Comparison of ENCODE assay signal across 22 mouse cellular contexts in genomic region chr14:47327347-47327746, GRCm38 (mm10). TPM values are rescaled to one million over a fixed set of nuclear protein-coding genes. Genes with fewer than 3 reads are reported as not detected.
DNase-seq lines count a peak whose midpoint lies in the region; ATAC-seq and TF ChIP-seq lines count a peak whose summit lies in the region.
"Had no signal": no experiment of that assay in that cellular context is flagged by ENCODE, and none has a peak within 500 bp of the region (broad histone marks: within the 10 kb centered on the region; RNA-seq: fewer than 3 reads in every experiment).

No protein-coding gene starts in this region.

- no peaks in the 10 kb centered on the region for H3K4me1 ChIP-seq in lung, adult 2 months (ENCODE audit: control insufficient read depth, insufficient read depth, low read length)
- peaks cover 45% of the 10 kb centered on the region for H3K4me1 ChIP-seq in E14TG2a.4 (replicated peaks; ENCODE audit: low read depth, low read length)
- H3K4me1 ChIP-seq: heart, embryonic 13.5 days; hindbrain, embryonic 12.5 days; midbrain, embryonic 13.5 days had no signal

- H3K27me3 ChIP-seq in E14TG2a.4 (ENCODE audit: insufficient read depth, low read length): no peaks in the 10 kb centered on the region
- H3K27me3 ChIP-seq: embryonic facial prominence, embryonic 15.5 days; heart, embryonic 13.5 days; hindbrain, embryonic 12.5 days; midbrain, embryonic 13.5 days; Patski had no signal

- H3K36me3 ChIP-seq in E14TG2a.4 (ENCODE audit: insufficient read depth, low read length): peaks cover 29% of the 10 kb centered on the region

- no peaks in the 10 kb centered on the region for H3K9me3 ChIP-seq in E14TG2a.4 (ENCODE audit: low read length)
- H3K9me3 ChIP-seq: embryonic facial prominence, embryonic 15.5 days; heart, embryonic 13.5 days; hindbrain, embryonic 12.5 days; midbrain, embryonic 13.5 days had no signal

- TF ChIP-seq POLR2A in lung, adult 2 months (IDR thresholded peaks at IDR 0.05; ENCODE audit: borderline replicate concordance, extremely low read depth, low read depth, low read length): no peak

- H3K4me3 ChIP-seq in lung, adult 2 months (replicated peaks; ENCODE audit: extremely low read depth, low read depth, low read length): no peak overlapping the region
- H3K4me3 ChIP-seq in E14TG2a.4 (replicated peaks; ENCODE audit: low read length): peak overlapping the region; percentile 71
- H3K4me3 ChIP-seq: embryonic facial prominence, embryonic 15.5 days; heart, embryonic 13.5 days; hindbrain, embryonic 12.5 days; midbrain, embryonic 13.5 days had no signal

- ATAC-seq in megakaryocyte progenitor cell, adult 5-6 weeks (replicated peaks; ENCODE audit: poor library complexity): peak; percentile 76
- ATAC-seq: CD4-positive, CD25-positive, alpha-beta regulatory T cell, adult 4 months; forebrain, embryonic 14.5 days; midbrain, embryonic 13.5 days; Patski had no signal

- WGBS in lung, adult 2 months: 80% methylated on average over 5 of the region's 5 CpGs

- DNase-seq in lung, adult 18-20 months: peak; percentile 14 to 23
- no peak for DNase-seq in lung, adult 2 months
- peak; percentile 66 for DNase-seq in 3T3-L1 (ENCODE audit: low read depth, low spot score)
- no peak for DNase-seq in retina, embryonic 14.5 days (ENCODE audit: low spot score)
- DNase-seq in ovary, postnatal 10 days (ENCODE audit: low spot score): no peak
- DNase-seq in testis, postnatal 14 days (ENCODE audit: low spot score): no peak
- DNase-seq: adrenal gland, postnatal 25 days; cerebellum, adult 9-11 months; gastrocnemius, postnatal 10 days; heart, adult 18-20 months; heart, postnatal 14 days; kidney, adult 2 months; lung, embryonic 14.5 days had no signal

- no peak for TF ChIP-seq CTCF in lung, adult 2 months (IDR thresholded peaks at IDR 0.05; ENCODE audit: insufficient read depth, low read length)
- TF ChIP-seq CTCF in E14TG2a.4 (conservative IDR thresholded peaks at IDR 0.05; ENCODE audit: low read length): no peak

RNA-seq across cellular contexts. Expression of gene Mapk1ip1l, which starts 29.3 kb away (rescaled TPM):
- 27.9 and 41.8 TPM in 2 replicates for polyA plus RNA-seq in lung, adult 2 months (2012; rRNA removed)
- 76.4 and 79.4 TPM in 2 replicates for total RNA-seq in megakaryocyte progenitor cell, adult 5-6 weeks (2015)
- total RNA-seq in megakaryocyte progenitor cell, adult 5-6 weeks (2017): 40.0 and 56.4 TPM in 2 replicates

RNA-seq across cellular contexts. Expression of gene Lgals3, which starts 40.2 kb away (rescaled TPM):
- polyA plus RNA-seq in lung, adult 2 months (2012; rRNA removed): 276 and 279 TPM in 2 replicates
- 26.1 and 43.8 TPM in 2 replicates for total RNA-seq in megakaryocyte progenitor cell, adult 5-6 weeks (2015)
- 4.8 and 12.0 TPM in 2 replicates for total RNA-seq in megakaryocyte progenitor cell, adult 5-6 weeks (2017)

RNA-seq across cellular contexts. Expression of gene Socs4, which starts 50.6 kb away (rescaled TPM):
- 2.3 and 4.6 TPM in 2 replicates for polyA plus RNA-seq in lung, adult 2 months (2012; rRNA removed)
- 22.5 and 24.1 TPM in 2 replicates for total RNA-seq in megakaryocyte progenitor cell, adult 5-6 weeks (2015)
- total RNA-seq in megakaryocyte progenitor cell, adult 5-6 weeks (2017): 16.1 and 34.4 TPM in 2 replicates

RNA-seq across cellular contexts. Expression of gene Wdhd1, which starts 50.7 kb away (rescaled TPM):
- 0.68 and 0.78 TPM in 2 replicates for polyA plus RNA-seq in lung, adult 2 months (2012; rRNA removed)
- total RNA-seq in megakaryocyte progenitor cell, adult 5-6 weeks (2015): 48.8 and 58.1 TPM in 2 replicates
- 105 and 152 TPM in 2 replicates for total RNA-seq in megakaryocyte progenitor cell, adult 5-6 weeks (2017)

Comparison
In these comparisons a context has a peak if more than half of its experiments do, and no peak if none do; other contexts are left out.
1. DNase-seq: peak in lung, adult 18-20 months (2 of 2) and 3T3-L1 (single experiment); none in lung, adult 2 months (single experiment), retina, embryonic 14.5 days (single experiment), ovary, postnatal 10 days (single experiment) and testis, postnatal 14 days (single experiment).